Mouse (Mus musculus): ENCODE results near the gene Barx1. TPM values are rescaled to one million over a fixed set of nuclear protein-coding genes. Genes with fewer than 3 reads are reported as not detected.

Barx1 gene
- polyA plus RNA-seq, 1 experiment from 2014 or later: 58.4 TPM

DNA sequence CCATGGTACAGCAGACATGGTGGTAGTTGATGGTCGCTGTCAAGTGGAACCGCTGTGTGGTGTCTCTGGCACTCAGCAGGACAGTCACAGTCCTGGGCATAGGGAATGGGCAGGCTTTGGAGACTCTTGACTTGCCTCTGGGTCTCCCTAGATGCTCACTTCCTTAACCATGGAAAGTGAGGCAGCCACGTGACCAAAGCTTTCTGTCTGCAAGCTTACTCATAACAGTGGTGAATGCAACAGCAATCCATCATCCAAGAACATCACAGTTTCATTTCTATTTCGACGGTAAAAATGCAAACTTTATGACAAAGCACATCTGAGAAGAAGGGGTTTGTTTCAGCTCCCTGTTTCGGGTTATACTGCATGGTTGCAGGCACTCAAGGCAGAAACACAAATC, 19.7 kb upstream of the Barx1 start:
- no peak overlapping the region for H3K27ac ChIP-seq (ENCODE audit: low read length)
- H3K4me2 ChIP-seq (ENCODE audit: low read depth, low read length): no peak overlapping the region
- no peak overlapping the region for H3K4me3 ChIP-seq (replicated peaks; ENCODE audit: low read length)
- H3K27me3 ChIP-seq (ENCODE audit: control insufficient read depth, insufficient read depth, low read length): no peaks in the 10 kb centered on the region
- 67% methylated on average over 6 of the region's 6 CpGs for WGBS
- H3K36me3 ChIP-seq (ENCODE audit: control insufficient read depth, insufficient read depth, low read length): no peaks in the 10 kb centered on the region
- no peaks in the 10 kb centered on the region for H3K9me3 ChIP-seq (replicated peaks; ENCODE audit: control insufficient read depth, low read length)
- H3K4me1 ChIP-seq (ENCODE audit: control insufficient read depth, insufficient read depth, low read length): no peaks in the 10 kb centered on the region
- no peak for ATAC-seq (ENCODE audit: insufficient read depth, low FRiP score)
- H3K9ac ChIP-seq (ENCODE audit: low read length): no peak overlapping the region

- WGBS: 86% methylated on average over 3 of the region's 3 CpGs
- no peak for ATAC-seq (ENCODE audit: insufficient read depth, low FRiP score)
- Histone ChIP-seq H3K27ac (ENCODE audit: low read length) (no peak overlapping the region), H3K36me3 (ENCODE audit: control insufficient read depth, insufficient read depth, low read length) (no peaks in the 10 kb centered on the region), H3K9ac (ENCODE audit: low read length) (no peak overlapping the region), H3K27me3 (ENCODE audit: control insufficient read depth, insufficient read depth, low read length) (no peaks in the 10 kb centered on the region), H3K9me3 (replicated peaks; ENCODE audit: control insufficient read depth, low read length) (no peaks in the 10 kb centered on the region), H3K4me2 (ENCODE audit: low read depth, low read length) (no peak overlapping the region), H3K4me3 (replicated peaks; ENCODE audit: low read length) (no peak overlapping the region), H3K4me1 (ENCODE audit: control insufficient read depth, insufficient read depth, low read length) (no peaks in the 10 kb centered on the region)
Observed at GRCm38 (mm10) chr13:48643991-48644390, 18.8 kb upstream of the Barx1 start.

- Histone ChIP-seq H3K4me2 (ENCODE audit: low read depth, low read length) (no peak overlapping the region), H3K4me3 (replicated peaks; ENCODE audit: low read length) (no peak overlapping the region), H3K27me3 (ENCODE audit: control insufficient read depth, insufficient read depth, low read length) (0 out of 2 replicates have a peak, but pooled peaks cover 2% of the 10 kb centered on the region), H3K9me3 (replicated peaks; ENCODE audit: control insufficient read depth, low read length) (no peaks in the 10 kb centered on the region), H3K9ac (ENCODE audit: low read length) (no peak overlapping the region), H3K27ac (ENCODE audit: low read length) (no peak overlapping the region), H3K4me1 (ENCODE audit: control insufficient read depth, insufficient read depth, low read length) (0 out of 2 replicates have a peak, but pooled peaks cover 1% of the 10 kb centered on the region), H3K36me3 (ENCODE audit: control insufficient read depth, insufficient read depth, low read length) (no peaks in the 10 kb centered on the region)
- 88% methylated on average over 4 of the region's 4 CpGs for whole genome bisulfite sequencing
- ATAC-seq (ENCODE audit: insufficient read depth, low FRiP score): no peak
Observed at GRCm38 (mm10) chr13:48646696-48647095, 16.1 kb upstream of the Barx1 start.

DNA sequence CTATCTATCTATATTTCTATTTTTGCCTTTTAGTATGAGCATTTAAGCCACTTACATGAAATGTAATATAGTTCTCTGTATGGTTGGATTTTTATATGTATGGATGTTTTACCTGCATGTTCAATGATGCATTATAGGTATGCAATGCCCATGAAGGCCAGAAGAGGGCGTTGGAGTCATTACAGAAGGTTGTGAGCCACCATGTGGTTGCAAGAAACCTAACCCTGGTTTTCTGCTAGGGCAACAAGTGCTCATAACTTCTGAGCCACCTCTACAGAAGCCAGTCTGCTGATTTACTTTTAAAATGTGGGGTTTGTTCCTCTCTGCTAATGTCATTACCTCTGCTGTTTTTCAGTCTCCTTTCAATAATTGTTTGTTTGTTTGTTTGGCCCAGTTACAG, 12.2 kb upstream of the Barx1 start:
- Histone ChIP-seq H3K9me3 (replicated peaks; ENCODE audit: control insufficient read depth, low read length) (no peaks in the 10 kb centered on the region), H3K4me3 (replicated peaks; ENCODE audit: low read length) (no peak overlapping the region), H3K36me3 (ENCODE audit: control insufficient read depth, insufficient read depth, low read length) (no peaks in the 10 kb centered on the region), H3K27ac (ENCODE audit: low read length) (no peak overlapping the region), H3K4me2 (ENCODE audit: low read depth, low read length) (no peak overlapping the region), H3K27me3 (ENCODE audit: control insufficient read depth, insufficient read depth, low read length) (0 out of 2 replicates have a peak, but pooled peaks cover 3% of the 10 kb centered on the region), H3K9ac (ENCODE audit: low read length) (no peak overlapping the region), H3K4me1 (ENCODE audit: control insufficient read depth, insufficient read depth, low read length) (0 out of 2 replicates have a peak, but pooled peaks cover 2% of the 10 kb centered on the region)
- ATAC-seq (ENCODE audit: insufficient read depth, low FRiP score): no peak
- WGBS: 0% methylated on average over 1 of the region's 1 CpGs

- Histone ChIP-seq H3K4me2 (ENCODE audit: low read depth, low read length) (no peak overlapping the region), H3K27me3 (ENCODE audit: control insufficient read depth, insufficient read depth, low read length) (0 out of 2 replicates have a peak, but pooled peaks cover 7% of the 10 kb centered on the region), H3K4me1 (ENCODE audit: control insufficient read depth, insufficient read depth, low read length) (0 out of 2 replicates have a peak, but pooled peaks cover 2% of the 10 kb centered on the region), H3K36me3 (ENCODE audit: control insufficient read depth, insufficient read depth, low read length) (no peaks in the 10 kb centered on the region), H3K27ac (ENCODE audit: low read length) (no peak overlapping the region), H3K9me3 (replicated peaks; ENCODE audit: control insufficient read depth, low read length) (no peaks in the 10 kb centered on the region), H3K4me3 (replicated peaks; ENCODE audit: low read length) (no peak overlapping the region), H3K9ac (ENCODE audit: low read length) (no peak overlapping the region)
- no peak for ATAC-seq (ENCODE audit: insufficient read depth, low FRiP score)
- WGBS: 59% methylated on average over 6 of the region's 6 CpGs
Observed at GRCm38 (mm10) chr13:48651132-48652065, 11.4 kb upstream of the Barx1 start.

GRCm38 (mm10) chr13:48653788-48654770, 8.7 kb upstream of the Barx1 start:
- ATAC-seq (ENCODE audit: insufficient read depth, low FRiP score): no peak
- WGBS: 11% methylated on average over 14 of the region's 14 CpGs
- H3K27ac ChIP-seq (ENCODE audit: low read length): no peak overlapping the region
- H3K27me3 ChIP-seq (ENCODE audit: control insufficient read depth, insufficient read depth, low read length): 0 out of 2 replicates have a peak, but pooled peaks cover 17% of the 10 kb centered on the region
- no peak overlapping the region for H3K9ac ChIP-seq (ENCODE audit: low read length)
- H3K36me3 ChIP-seq (ENCODE audit: control insufficient read depth, insufficient read depth, low read length): no peaks in the 10 kb centered on the region
- H3K9me3 ChIP-seq (replicated peaks; ENCODE audit: control insufficient read depth, low read length): no peaks in the 10 kb centered on the region
- no peak overlapping the region for H3K4me3 ChIP-seq (replicated peaks; ENCODE audit: low read length)
- no peak overlapping the region for H3K4me2 ChIP-seq (ENCODE audit: low read depth, low read length)
- H3K4me1 ChIP-seq (ENCODE audit: control insufficient read depth, insufficient read depth, low read length): peaks cover 11% of the 10 kb centered on the region; the same call in 1 of the 2 replicates

DNA sequence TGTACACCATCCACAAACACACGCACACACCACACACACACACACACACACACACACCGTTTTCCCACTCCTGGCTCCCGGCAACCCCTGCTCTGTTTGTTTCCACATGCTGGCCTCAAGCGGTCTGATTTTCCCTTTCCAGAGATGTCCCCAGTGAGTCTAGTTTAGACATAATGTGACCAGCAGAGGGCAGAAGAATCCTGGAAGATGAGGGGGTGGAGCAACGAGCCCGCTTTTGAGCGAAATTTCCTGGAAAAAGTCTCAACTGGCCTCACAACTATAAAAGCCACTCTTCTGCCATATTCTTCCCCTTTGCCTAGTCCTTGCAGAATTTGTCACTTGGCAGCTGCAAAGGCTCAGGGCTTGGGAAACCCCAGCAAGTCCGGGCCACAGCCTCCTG, 7.2 kb upstream of the Barx1 start:
- no peaks in the 10 kb centered on the region for H3K9me3 ChIP-seq (replicated peaks; ENCODE audit: control insufficient read depth, low read length)
- H3K4me2 ChIP-seq (ENCODE audit: low read depth, low read length): no peak overlapping the region
- H3K4me1 ChIP-seq (ENCODE audit: control insufficient read depth, insufficient read depth, low read length): peaks cover 17% of the 10 kb centered on the region; the same call in 1 of the 2 replicates
- peak; percentile 38; the same call in 1 of the 2 replicates for ATAC-seq (ENCODE audit: insufficient read depth, low FRiP score)
- H3K9ac ChIP-seq (ENCODE audit: low read length): no peak overlapping the region
- H3K27me3 ChIP-seq (ENCODE audit: control insufficient read depth, insufficient read depth, low read length): peaks cover 23% of the 10 kb centered on the region; the same call in 1 of the 2 replicates
- no peaks in the 10 kb centered on the region for H3K36me3 ChIP-seq (ENCODE audit: control insufficient read depth, insufficient read depth, low read length)
- 0% methylated on average over 8 of the region's 8 CpGs for WGBS
- no peak overlapping the region for H3K4me3 ChIP-seq (replicated peaks; ENCODE audit: low read length)
- peak overlapping the region; percentile 67; the same call in 1 of the 2 replicates for H3K27ac ChIP-seq (ENCODE audit: low read length)

GRCm38 (mm10) chr13:48657791-48658190, 5.0 kb upstream of the Barx1 start:
- no peak for ATAC-seq (ENCODE audit: insufficient read depth, low FRiP score)
- peak overlapping the region; percentile 71; the same call in 1 of the 2 replicates for H3K4me3 ChIP-seq (replicated peaks; ENCODE audit: low read length)
- peak overlapping the region; percentile 63 for H3K4me2 ChIP-seq (ENCODE audit: low read depth, low read length)

More at GRCm38 (mm10) chr13:48657791-48658190, 5.0 kb upstream of the Barx1 start:
- peak overlapping the region; percentile 34; the same call in 1 of the 2 replicates for H3K27ac ChIP-seq (ENCODE audit: low read length)
- peaks cover 39% of the 10 kb centered on the region for H3K27me3 ChIP-seq (ENCODE audit: control insufficient read depth, insufficient read depth, low read length)
- H3K36me3 ChIP-seq (ENCODE audit: control insufficient read depth, insufficient read depth, low read length): no peaks in the 10 kb centered on the region
- peak overlapping the region; percentile 71 for H3K9ac ChIP-seq (ENCODE audit: low read length)
- H3K4me1 ChIP-seq (ENCODE audit: control insufficient read depth, insufficient read depth, low read length): peaks cover 17% of the 10 kb centered on the region; the same call in 1 of the 2 replicates
- 9% methylated on average over 9 of the region's 9 CpGs for WGBS
- no peaks in the 10 kb centered on the region for H3K9me3 ChIP-seq (replicated peaks; ENCODE audit: control insufficient read depth, low read length)

All from stomach, embryonic 16.5 days (tissue).